Mouse (Mus musculus) CH12.LX (cell line): ENCODE results near the gene Specc1l.

Experiments
- CHD2 ChIP-seq: IDR thresholded peaks from 2 replicates; pipeline ENCODE4 v1.6.1; 2011; ENCODE audit warnings: low read length, improper control_type of control experiment
- CTCF ChIP-seq, 2 experiments: IDR thresholded peaks in 1 of 2; conservative IDR thresholded peaks in 1 of 2; 2 replicates each; pipeline ENCODE4 v1.5.1; 2011 to 2012; ENCODE audit warnings: low read depth in 2 of 2, low read length in 2 of 2, improper control_type of control experiment in 1 of 2, inconsistent platforms in 1 of 2, mild to moderate bottlenecking in 1 of 2, moderate library complexity in 1 of 2
- HCFC1 ChIP-seq: IDR thresholded peaks from 2 replicates; pipeline ENCODE4 v1.6.1; 2012; ENCODE audit warnings: low read depth, mild to moderate bottlenecking, inconsistent platforms, low read length, improper control_type of control experiment
- POLR2A ChIP-seq: IDR thresholded peaks from 2 replicates; pipeline ENCODE4 v1.6.1; 2011; ENCODE audit warnings: low read depth, mild to moderate bottlenecking, improper control_type of control experiment, low read length
- POLR2AphosphoS2 ChIP-seq: IDR thresholded peaks from 2 replicates; pipeline ENCODE4 v1.6.1; 2011; ENCODE audit warnings: low read depth, low read length, improper control_type of control experiment
- TCF12 ChIP-seq: IDR thresholded peaks from 2 replicates; pipeline ENCODE4 v1.6.1; 2014; ENCODE audit warnings: low read depth, mild to moderate bottlenecking, inconsistent platforms, low read length, improper control_type of control experiment
- ZMIZ1 ChIP-seq: IDR thresholded peaks from 2 replicates; pipeline ENCODE4 v1.6.1; 2012; ENCODE audit warnings: low read depth, mild to moderate bottlenecking, inconsistent platforms, low read length, improper control_type of control experiment

GRCm38 (mm10) chr10:75210841-75211240 lies 1.0 kb upstream of the Specc1l start:
- no peak for TF ChIP-seq HCFC1
- no peak for TF ChIP-seq POLR2A
- TF ChIP-seq POLR2AphosphoS2: no peak
- no peak for TF ChIP-seq TCF12
- no peak for TF ChIP-seq CHD2
- no peak for TF ChIP-seq CTCF (conservative IDR thresholded peaks at IDR 0.05 in 1 of 2, IDR thresholded peaks at IDR 0.05 in 1 of 2; ENCODE audit: low read depth in 2 of 2, low read length in 2 of 2)
- TF ChIP-seq ZMIZ1: no peak
